Mouse (Mus musculus) stomach, postnatal 0 days (tissue): Measurements from ENCODE around the gene Fhit.

Source experiments
- CTCF ChIP-seq: IDR thresholded peaks from 2 replicates; pipeline ENCODE4 v1.5.1; 2016; ENCODE audit warnings: antibody characterized with exemption, low read depth, mild to moderate bottlenecking, moderate library complexity
- EP300 ChIP-seq: optimal IDR thresholded peaks from 2 replicates; pipeline ENCODE3; 2016; ENCODE audit warnings: antibody characterized with exemption

DNA sequence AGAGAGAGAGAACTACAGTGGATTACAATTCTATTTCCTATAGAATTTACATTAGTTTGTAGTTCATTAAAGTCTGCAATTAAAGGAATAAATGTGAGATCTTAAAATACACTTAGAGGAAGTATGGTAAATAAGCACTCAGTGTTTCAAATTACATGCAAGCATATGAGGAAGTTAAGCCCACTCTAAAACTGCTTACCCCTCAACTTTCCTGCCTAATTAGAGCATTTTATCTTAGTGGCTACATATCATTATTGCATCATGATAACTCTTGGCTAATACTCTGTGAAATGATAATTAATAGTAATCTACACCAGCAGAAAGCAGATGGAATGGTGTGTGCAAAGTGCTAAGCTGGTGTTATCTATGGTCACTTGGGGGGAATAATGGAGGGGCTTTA is 1329.5 kb downstream of the Fhit start:
- TF ChIP-seq CTCF: no peak
- no peak for TF ChIP-seq EP300
